Mouse (Mus musculus) regulatory T cell (primary cell): ENCODE measurements around the gene Ankrd28.

Experiments used
- in situ Hi-C: fragments of 300-600 bp; cut with MboI, MseI; formaldehyde crosslinking; loops from one replicate; pipeline ENCODE4 v1.15.1; 2025; ENCODE audit warnings: high pct_unique_total_duplicates

The Ankrd28 gene

GRCm38 (mm10) chr14:31666931-31667705 is 163.3 kb downstream of the Ankrd28 start:
- in situ Hi-C loops: no loop called here

DNA sequence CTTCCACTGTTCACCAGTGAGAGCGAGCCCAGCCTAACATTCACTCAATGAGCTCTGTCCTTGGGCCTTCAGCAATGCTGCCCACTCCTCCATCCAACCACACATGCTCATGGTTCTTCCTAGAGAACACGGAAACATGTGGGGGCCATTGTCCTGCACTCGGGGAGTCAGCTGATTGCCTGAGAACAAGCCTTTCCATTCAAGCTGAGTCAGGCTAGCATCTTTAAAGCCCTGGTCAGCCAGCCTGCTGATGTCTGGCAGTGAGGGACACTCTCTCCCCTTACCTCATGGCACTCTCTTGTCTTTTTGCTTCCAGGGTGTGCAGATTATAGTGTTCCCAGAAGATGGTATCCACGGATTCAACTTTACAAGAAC is 164.9 kb downstream of the Ankrd28 start:
- in situ Hi-C loops: no loop called here

GRCm38 (mm10) chr14:31664903-31665565 is 165.4 kb downstream of the Ankrd28 start:
- in situ Hi-C loops: no loop called here

DNA sequence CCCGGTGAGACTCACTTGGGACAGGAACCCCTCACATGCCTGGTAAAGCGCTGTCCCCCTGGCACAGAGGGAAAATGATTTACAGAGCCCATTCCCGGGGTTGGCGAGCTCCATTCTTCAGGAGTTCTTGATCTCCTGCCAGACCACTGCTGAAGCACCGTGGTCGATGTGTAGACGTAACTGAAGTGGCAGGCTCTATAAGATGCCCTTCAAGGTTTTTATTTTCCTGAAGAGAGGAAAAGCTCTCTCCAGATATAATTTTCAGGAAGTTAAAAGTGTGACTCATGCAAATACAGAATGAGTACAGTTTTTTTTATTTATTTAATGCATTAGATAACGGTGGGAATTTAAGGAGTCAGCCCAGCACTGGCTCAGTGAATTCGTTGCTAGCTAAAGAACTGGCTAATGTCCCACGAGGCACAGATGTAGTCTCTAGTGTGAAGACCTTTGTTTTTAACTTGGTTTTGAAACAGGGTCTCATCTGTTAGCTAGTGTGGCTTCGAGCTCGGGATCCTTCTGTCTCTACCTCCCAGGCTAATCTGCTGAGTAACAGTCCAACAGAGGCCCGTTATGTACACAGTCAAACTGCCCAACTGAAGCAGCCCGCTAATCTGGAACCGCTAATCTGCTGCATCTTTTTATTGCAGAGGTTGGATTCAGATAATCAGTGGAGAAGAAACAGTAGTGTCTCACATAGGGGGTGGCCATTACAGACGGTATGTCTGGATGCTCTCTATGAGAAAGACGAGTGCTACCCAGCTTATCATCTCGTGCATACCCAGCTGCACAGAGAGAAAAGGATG is 166.2 kb downstream of the Ankrd28 start:
- in situ Hi-C loops: no loop called here

DNA sequence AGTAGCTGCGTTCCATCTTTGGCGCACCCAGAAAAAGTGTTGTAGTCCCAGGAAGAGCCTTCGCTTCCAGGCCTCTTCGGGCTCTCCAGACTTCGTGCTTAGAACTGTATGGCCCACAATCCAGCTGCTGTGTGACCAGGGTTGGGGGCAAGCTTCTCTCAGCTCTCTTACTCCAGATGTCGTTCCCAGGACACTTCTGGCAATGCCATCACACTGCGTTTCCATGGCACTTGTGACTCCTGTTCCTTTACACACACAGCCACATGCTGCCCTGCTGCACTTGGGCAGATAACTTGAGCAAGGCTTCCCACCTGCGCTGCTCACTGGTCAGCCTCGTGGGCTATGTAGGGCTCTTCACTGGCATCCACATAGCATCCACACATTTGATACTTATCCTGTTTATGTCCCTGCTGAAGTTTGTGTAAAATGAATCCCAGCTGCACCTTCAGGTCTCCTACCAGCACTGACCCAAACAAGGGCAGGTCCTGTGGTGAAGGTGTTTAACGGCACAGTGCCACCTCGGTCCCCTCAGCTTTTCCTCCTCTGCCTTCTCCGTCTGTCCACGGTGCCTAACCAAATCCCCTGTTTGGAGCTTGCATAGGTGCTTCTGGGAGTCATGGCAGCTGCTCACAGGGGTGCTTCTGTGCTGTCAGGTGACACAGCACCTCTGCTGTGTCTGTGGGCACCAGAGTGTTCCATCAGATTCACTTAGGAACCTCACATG is 166.9 kb downstream of the Ankrd28 start:
- in situ Hi-C loops: no loop called here

GRCm38 (mm10) chr14:31662555-31663211 is 167.8 kb downstream of the Ankrd28 start:
- in situ Hi-C loops: no loop called here

GRCm38 (mm10) chr14:31661671-31662554 is 168.5 kb downstream of the Ankrd28 start:
- in situ Hi-C loops: no loop called here

DNA sequence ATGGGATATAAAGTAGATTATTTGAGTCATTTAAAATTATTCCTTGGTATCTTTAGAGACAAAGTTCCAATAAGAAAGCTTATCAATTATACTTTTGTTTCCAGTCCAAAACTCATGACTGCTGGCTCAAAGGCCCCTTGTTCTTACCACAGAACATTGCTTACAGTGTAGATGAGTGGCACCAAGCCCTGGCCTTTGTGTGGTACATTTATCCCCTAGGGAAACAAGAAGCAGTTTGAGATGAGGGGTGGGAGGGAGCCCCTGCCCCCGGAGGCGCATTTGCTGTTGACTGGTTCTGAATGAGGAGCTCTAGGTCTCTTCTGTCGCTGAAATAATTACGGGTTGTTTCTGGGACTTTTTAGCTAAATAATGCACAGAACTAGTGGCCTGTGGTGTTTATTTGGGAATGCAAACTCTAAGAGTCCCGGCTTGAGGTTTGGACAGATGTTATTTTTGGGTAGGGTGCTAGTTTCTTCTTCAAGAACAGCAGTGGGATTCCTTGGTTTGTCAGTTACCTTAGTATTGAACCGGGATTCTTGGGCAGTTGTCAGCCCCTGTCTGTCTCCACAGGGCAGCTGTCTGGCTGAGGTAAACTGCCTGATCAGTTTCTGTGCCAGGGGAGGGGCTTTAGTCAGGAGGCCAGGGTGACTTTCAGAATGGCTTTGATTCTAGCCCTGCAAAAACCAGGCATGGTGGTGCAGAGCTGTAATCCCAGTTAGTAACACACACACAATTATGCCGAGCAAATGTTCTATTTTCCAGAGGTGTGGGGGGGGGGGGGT is 169.9 kb downstream of the Ankrd28 start:
- in situ Hi-C loops: no loop called here

GRCm38 (mm10) chr14:31659501-31660181 is 170.8 kb downstream of the Ankrd28 start:
- in situ Hi-C loops: no loop called here

DNA sequence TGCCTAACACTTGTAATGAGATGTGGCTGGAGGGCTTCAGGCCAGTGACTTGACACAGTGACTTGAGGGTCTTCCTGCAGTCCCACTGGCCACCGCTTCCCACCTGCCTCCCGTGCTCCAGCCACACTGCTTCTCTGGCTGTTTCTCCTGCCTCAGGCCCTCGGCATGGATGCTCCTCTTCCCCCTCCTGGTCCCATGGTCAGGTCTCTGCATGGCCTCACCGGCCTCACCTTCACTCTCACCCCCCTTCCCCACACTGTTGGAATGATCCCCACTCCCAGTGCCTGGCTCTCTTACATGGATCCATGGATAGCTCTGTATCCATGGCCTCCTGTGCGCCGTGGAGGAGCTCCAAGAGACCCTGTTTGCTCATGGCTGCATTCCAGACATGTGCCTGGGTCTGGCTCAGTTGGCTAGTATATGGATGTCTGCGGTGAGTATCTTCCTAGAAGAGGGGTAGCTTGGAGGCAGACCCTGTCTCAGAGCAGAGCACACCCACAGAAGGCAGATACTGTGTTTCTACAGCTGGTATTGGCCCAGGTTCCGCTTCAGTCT is 172.2 kb downstream of the Ankrd28 start:
- in situ Hi-C loops: no loop called here

DNA sequence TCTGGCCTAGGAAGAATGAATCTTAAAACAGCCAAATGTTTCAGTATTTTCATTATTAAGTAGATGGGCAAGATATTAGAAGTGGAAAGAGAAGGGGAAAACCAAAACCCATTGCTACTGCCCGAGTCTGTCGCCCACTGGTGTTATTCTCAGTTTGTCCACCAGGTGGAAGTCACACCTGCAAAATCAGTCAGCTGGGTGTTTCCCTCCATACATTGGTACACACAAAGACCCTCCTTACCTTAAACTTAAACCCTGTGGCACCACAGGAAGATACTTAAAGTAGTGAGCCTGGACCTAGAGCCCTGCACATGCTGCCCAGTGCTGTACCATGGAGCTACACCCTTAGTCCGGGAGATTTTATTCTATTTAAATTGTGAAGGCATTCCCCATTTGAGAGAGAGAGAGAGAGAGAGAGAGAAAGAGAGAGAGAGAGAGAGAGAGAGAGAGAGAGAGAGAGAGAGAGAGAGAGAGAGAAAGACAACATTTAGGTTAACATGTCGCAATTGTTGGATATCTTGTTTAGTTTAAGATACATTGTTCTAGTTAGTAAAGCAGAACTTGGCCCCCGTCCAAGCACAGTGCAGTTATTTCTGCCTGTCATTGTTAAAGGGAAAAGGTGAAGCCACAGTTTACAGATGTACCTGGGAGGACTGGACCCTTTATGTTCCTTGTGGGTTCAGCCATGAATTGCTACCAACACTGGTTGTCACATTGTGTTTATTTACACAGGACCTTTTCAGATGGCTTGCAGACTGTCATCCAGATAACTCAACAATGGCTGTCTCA is 173.4 kb downstream of the Ankrd28 start:
- in situ Hi-C loops: no loop called here

GRCm38 (mm10) chr14:31656386-31656785 is 174.1 kb downstream of the Ankrd28 start:
- in situ Hi-C loops: no loop called here

- in situ Hi-C loops: no loop called here
Observed at GRCm38 (mm10) chr14:31655406-31655805, 175.0 kb downstream of the Ankrd28 start.

- in situ Hi-C loops: no loop called here
Observed at GRCm38 (mm10) chr14:31654816-31655215, 175.6 kb downstream of the Ankrd28 start.

DNA sequence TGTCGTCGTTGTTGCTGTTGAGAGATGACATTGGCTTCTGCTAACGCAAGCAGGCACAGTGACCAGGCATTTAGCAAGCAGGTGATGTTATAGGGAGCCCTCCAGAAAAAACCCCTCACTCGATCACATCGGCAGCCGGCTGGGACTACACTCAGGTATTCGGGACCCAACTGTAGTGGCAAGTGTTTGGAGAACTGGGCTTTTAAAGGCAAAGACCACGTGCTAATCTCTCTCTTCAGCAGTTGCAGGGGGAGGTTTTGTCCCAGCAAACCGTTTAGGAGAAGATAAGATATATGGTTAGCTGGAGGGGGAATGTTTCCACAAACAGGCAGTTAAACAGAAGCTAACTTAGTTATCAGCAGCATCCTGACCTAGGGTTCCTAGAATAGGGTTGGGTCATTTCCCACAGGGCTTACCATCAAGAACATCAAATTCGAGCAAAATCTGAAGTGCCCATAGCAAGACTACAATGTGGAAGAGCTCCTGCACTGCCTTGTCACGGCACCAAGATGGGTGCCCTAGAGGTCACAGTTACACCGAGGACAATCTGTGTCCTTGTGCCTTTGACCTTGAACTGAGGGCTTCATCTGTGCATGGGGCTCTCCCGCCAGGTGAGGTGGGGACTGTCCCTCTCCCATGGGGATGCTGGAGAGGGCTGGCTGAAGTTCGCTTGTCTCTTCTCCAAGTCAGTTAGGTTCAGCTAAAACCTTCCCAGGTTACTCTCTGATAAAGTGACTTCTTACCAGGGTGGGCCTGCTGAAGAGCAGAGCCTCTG is 177.2 kb downstream of the Ankrd28 start:
- in situ Hi-C loops: no loop called here

- in situ Hi-C loops: no loop called here
Observed at GRCm38 (mm10) chr14:31652624-31653023, 177.8 kb downstream of the Ankrd28 start.

DNA sequence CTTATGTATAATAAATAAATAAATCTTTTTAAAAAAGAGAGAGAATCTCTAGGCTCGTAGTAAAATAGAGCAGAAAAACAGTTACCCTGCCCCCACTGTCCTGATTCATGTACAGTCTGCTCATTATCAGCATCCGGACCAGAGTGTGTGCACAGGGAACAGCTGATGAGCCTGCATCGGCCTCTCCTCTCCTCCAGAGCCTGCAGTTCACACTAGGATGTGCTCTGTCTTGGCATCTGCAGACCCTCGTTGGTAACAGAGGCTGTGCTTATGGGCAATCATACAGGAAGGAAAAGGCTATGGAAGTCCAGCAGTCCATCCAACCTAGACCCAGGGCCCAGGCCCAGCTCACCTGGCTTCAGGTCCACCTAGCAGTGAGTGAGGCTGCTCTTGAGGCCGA is 178.3 kb downstream of the Ankrd28 start:
- in situ Hi-C loops: no loop called here
